Mouse (Mus musculus) embryonic facial prominence, embryonic 12.5 days (tissue): ENCODE measurements around the gene Cyb5r3. TPM values are rescaled to one million over a fixed set of nuclear protein-coding genes. Genes with fewer than 3 reads are reported as not detected.

ENCODE experiments used
- ATAC-seq: fragments of 200-750 bp; cut with Nextera tagmentation; 2 replicates; pipeline ENCODE4 v1.8.0; 2017; ENCODE audit not compliant: insufficient number of reproducible peaks, insufficient read depth, low FRiP score, low TSS enrichment
- H3K27ac ChIP-seq: fragments of 300-500 bp; sonication (generic); 2 replicates; pipeline ENCODE4 v1.5.1; 2016; ENCODE audit warnings: mild to moderate bottlenecking
- H3K27me3 ChIP-seq: fragments of 300-500 bp; sonication (generic); 2 replicates; pipeline ENCODE4 v1.6.1; 2016; ENCODE audit warnings: mild to moderate bottlenecking, moderate library complexity
- H3K36me3 ChIP-seq: fragments of 300-500 bp; sonication (generic); 2 replicates; pipeline ENCODE4 v1.6.1; 2016; ENCODE audit warnings: mild to moderate bottlenecking
- H3K4me1 ChIP-seq: fragments of 300-500 bp; sonication (generic); 2 replicates; pipeline ENCODE4 v1.6.1; 2016
- H3K4me2 ChIP-seq: fragments of 300-500 bp; sonication (generic); replicated peaks from 2 replicates; pipeline ENCODE4 v1.6.1; 2016; ENCODE audit warnings: mild to moderate bottlenecking, moderate library complexity
- H3K4me3 ChIP-seq: fragments of 300-500 bp; sonication (generic); 2 replicates; pipeline ENCODE4 v1.5.1; 2016; ENCODE audit warnings: mild to moderate bottlenecking
- H3K9ac ChIP-seq: fragments of 300-500 bp; sonication (generic); 2 replicates; pipeline ENCODE4 v1.6.1; 2016; ENCODE audit warnings: mild to moderate bottlenecking, moderate library complexity
- H3K9me3 ChIP-seq: fragments of 300-500 bp; sonication (generic); 2 replicates; pipeline ENCODE4 v1.6.1; 2016; ENCODE audit warnings: mild to moderate bottlenecking, moderate library complexity
- WGBS: fragments of 180-500 bp; shearing (Covaris S2); methylation state at CpG from one replicate; pipeline ENCODE4 v1.1.7; 2016; 5-methylcytosine and 5-hydroxymethylcytosine counted together
- polyA plus RNA-seq: library from polyadenylated mRNA; unstranded; fragments of >200 nt; fragmentation: Nextera tagmentation; extraction: Ambion mirVana; gene quantifications from 2 replicates; pipeline ENCODE4 v1.2.1, GENCODE M21; 2016

Cyb5r3 gene
- polyA plus RNA-seq, 1 experiment from 2014 or later = 111 TPM

- no peak overlapping the region for H3K27ac ChIP-seq
- no peaks in the 10 kb centered on the region for H3K9me3 ChIP-seq
- peaks cover 64% of the 10 kb centered on the region for H3K36me3 ChIP-seq
Observed at GRCm38 (mm10) chr15:83158587-83159160, 13.7 kb downstream of the Cyb5r3 start.

GRCm38 (mm10) chr15:83157667-83158064 lies 14.7 kb downstream of the Cyb5r3 start:
- 93% methylated on average over 6 of the region's 6 CpGs for WGBS
- Histone ChIP-seq H3K27ac (no peak overlapping the region), H3K4me2 (no peak overlapping the region), H3K27me3 (no peaks in the 10 kb centered on the region), H3K4me3 (no peak overlapping the region), H3K36me3 (peaks cover 60% of the 10 kb centered on the region), H3K4me1 (peaks cover 7% of the 10 kb centered on the region; the same call in 1 of the 2 replicates), H3K9me3 (no peaks in the 10 kb centered on the region), H3K9ac (no peak overlapping the region)
- ATAC-seq = no peak

More at GRCm38 (mm10) chr15:83158587-83159160, 13.7 kb downstream of the Cyb5r3 start:
- no peak for ATAC-seq
- Histone ChIP-seq H3K4me2 (no peak overlapping the region), H3K4me3 (no peak overlapping the region), H3K27me3 (no peaks in the 10 kb centered on the region), H3K9ac (no peak overlapping the region), H3K4me1 (peaks cover 7% of the 10 kb centered on the region; the same call in 1 of the 2 replicates)
- 87% methylated on average over 7 of the region's 7 CpGs for WGBS

- H3K36me3 ChIP-seq = peaks cover 58% of the 10 kb centered on the region
- 71% methylated on average over 11 of the region's 11 CpGs for WGBS
- no peaks in the 10 kb centered on the region for H3K27me3 ChIP-seq
- no peak overlapping the region for H3K27ac ChIP-seq
- no peak overlapping the region for H3K4me2 ChIP-seq
- H3K9ac ChIP-seq = no peak overlapping the region
- H3K4me1 ChIP-seq = peaks cover 7% of the 10 kb centered on the region; the same call in 1 of the 2 replicates
- H3K9me3 ChIP-seq = no peaks in the 10 kb centered on the region
- H3K4me3 ChIP-seq = no peak overlapping the region
- ATAC-seq = no peak
Observed at GRCm38 (mm10) chr15:83156929-83157666, 15.3 kb downstream of the Cyb5r3 start.

DNA sequence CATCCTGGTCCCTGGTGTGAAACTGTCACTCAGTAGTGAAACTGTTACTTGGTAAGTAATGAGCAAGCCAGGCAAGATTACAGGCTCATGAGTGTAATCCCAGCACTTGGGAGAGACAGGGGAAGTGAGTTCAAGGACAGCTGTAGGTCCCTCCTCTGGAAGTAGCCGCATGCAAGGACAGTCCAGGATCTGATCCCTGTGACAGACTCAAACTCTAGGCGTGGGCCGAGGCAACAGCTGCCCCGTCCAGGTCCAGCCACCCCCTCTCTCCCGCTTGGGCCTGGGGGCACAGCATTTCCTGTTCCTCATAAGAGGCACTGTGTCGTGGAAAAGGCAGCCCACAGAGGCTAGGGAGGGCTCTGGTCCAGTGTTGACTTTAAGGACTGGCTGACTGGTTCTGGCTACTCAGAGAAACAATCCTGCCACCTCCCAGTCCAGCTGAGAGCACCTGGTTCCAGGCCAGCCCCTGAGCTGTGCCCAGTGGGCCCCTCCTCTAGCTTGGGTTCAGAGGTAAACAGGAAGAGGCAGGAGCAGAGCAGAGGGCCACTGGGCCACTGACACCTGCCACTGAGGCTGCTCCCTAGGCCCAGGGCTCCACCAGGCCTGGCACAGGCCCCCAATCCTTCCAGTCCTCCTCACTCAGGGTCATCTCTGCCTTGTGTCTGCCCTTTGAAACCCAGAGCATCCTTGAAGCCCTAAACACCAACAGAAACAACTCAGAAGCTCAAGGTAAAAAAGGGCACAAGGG lies 16.5 kb downstream of the Cyb5r3 start:
- Histone ChIP-seq H3K4me2 (no peak overlapping the region), H3K4me3 (no peak overlapping the region), H3K9ac (no peak overlapping the region), H3K36me3 (peaks cover 45% of the 10 kb centered on the region), H3K4me1 (no peaks in the 10 kb centered on the region), H3K27me3 (no peaks in the 10 kb centered on the region), H3K27ac (no peak overlapping the region), H3K9me3 (no peaks in the 10 kb centered on the region)
- no peak; the same call in 1 of the 2 replicates for ATAC-seq
- 37% methylated on average over 6 of the region's 6 CpGs for WGBS

DNA sequence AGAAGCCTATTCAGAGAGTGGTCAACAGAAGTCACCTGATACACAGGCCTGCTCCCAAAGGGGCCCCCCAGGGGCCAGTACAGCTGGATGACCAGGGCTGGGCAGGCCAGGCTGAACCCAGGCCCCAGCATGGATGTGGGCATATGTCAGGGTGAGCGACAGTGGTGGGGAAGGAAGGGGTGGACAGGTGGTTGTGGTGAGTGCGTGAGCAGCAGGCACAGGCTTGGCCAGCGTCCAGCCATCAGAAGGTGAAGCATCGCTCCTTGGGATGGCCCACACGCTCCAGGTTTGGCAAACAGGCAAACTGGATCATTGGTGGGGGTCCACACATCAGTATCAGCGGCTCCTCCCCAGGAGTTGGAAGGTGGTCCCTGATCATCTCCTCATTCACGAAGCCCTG lies 18.1 kb downstream of the Cyb5r3 start:
- Histone ChIP-seq H3K9me3 (no peaks in the 10 kb centered on the region), H3K36me3 (peaks cover 30% of the 10 kb centered on the region), H3K27me3 (no peaks in the 10 kb centered on the region), H3K27ac (no peak overlapping the region), H3K4me2 (no peak overlapping the region), H3K4me3 (no peak overlapping the region), H3K9ac (no peak overlapping the region), H3K4me1 (no peaks in the 10 kb centered on the region)
- 93% methylated on average over 7 of the region's 7 CpGs for WGBS
- ATAC-seq = no peak

- WGBS = 86% methylated on average over 4 of the region's 4 CpGs
- Histone ChIP-seq H3K27ac (no peak overlapping the region), H3K27me3 (no peaks in the 10 kb centered on the region), H3K4me2 (no peak overlapping the region), H3K36me3 (peaks cover 20% of the 10 kb centered on the region), H3K9me3 (no peaks in the 10 kb centered on the region), H3K9ac (0 out of 2 replicates have a peak overlapping the region, but pooled peaks have one; percentile 4), H3K4me1 (peaks cover 12% of the 10 kb centered on the region; the same call in 1 of the 2 replicates), H3K4me3 (no peak overlapping the region)
- no peak for ATAC-seq
Observed at GRCm38 (mm10) chr15:83150694-83151093, 21.7 kb downstream of the Cyb5r3 start.

GRCm38 (mm10) chr15:83150073-83150442 lies 22.3 kb downstream of the Cyb5r3 start:
- Histone ChIP-seq H3K9ac (0 out of 2 replicates have a peak overlapping the region, but pooled peaks have one; percentile 12), H3K4me1 (peaks cover 12% of the 10 kb centered on the region; the same call in 1 of the 2 replicates), H3K4me3 (peak overlapping the region; percentile 71), H3K9me3 (no peaks in the 10 kb centered on the region), H3K4me2 (peak overlapping the region; percentile 43), H3K27ac (peak overlapping the region; percentile 97), H3K36me3 (peaks cover 26% of the 10 kb centered on the region), H3K27me3 (no peaks in the 10 kb centered on the region)
- ATAC-seq = no peak
- 15% methylated on average over 3 of the region's 3 CpGs for WGBS

- ATAC-seq = peak; percentile 89
- peak within 1 kb of the TSS; percentile 71 for H3K4me3 ChIP-seq
- H3K36me3 ChIP-seq = peaks cover 26% of the 10 kb centered on the region
- no peaks in the 10 kb centered on the region for H3K27me3 ChIP-seq
- H3K9me3 ChIP-seq = no peaks in the 10 kb centered on the region
- H3K27ac ChIP-seq = peak within 1 kb of the TSS; percentile 97
- H3K4me2 ChIP-seq = peak within 1 kb of the TSS; percentile 85
- peak within 1 kb of the TSS; percentile 84 for H3K9ac ChIP-seq
- peaks cover 13% of the 10 kb centered on the region for H3K4me1 ChIP-seq
- under 1% methylated on average over 56 of the region's 56 CpGs for WGBS
Observed at GRCm38 (mm10) chr15:83149196-83150072, 23.0 kb downstream of the Cyb5r3 start, which contains the start of gene Poldip3. Poldip3 (minus strand) TSS chr15:83149384.

GRCm38 (mm10) chr15:83148801-83149195 lies 23.6 kb downstream of the Cyb5r3 start:
- 1% methylated on average over 41 of the region's 41 CpGs for whole genome bisulfite sequencing
- peaks cover 26% of the 10 kb centered on the region for H3K36me3 ChIP-seq

DNA sequence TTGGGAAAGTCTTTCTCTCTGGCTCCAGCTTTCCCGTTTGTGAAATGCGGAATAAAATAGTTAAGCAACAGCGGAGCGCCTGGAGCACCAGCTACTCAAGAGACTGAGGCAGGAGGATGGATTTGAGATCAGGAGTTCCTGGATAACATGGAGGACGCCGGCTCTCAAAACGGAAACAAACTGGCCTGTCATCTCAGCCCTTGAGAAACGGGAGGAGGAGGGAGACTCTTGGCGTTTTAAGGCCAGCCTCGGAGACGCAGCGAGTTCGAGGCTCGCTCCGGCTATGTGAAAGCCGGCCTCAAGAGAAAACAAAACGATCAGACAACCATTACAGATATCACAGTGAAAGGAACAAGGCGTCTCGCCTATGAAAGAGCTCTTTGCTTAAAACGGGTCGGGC lies 24.0 kb downstream of the Cyb5r3 start:
- Histone ChIP-seq H3K9ac (peak overlapping the region; percentile 84), H3K4me3 (peak overlapping the region; percentile 71), H3K9me3 (no peaks in the 10 kb centered on the region), H3K36me3 (peaks cover 26% of the 10 kb centered on the region), H3K27me3 (no peaks in the 10 kb centered on the region), H3K27ac (peak overlapping the region; percentile 97), H3K4me1 (peaks cover 21% of the 10 kb centered on the region), H3K4me2 (peak overlapping the region; percentile 85)
- no peak for ATAC-seq
- WGBS = 3% methylated on average over 21 of the region's 21 CpGs

More at GRCm38 (mm10) chr15:83148801-83149195, 23.6 kb downstream of the Cyb5r3 start:
- ATAC-seq = peak; percentile 80
- Histone ChIP-seq H3K4me3 (peak overlapping the region; percentile 71), H3K27ac (peak overlapping the region; percentile 97), H3K4me1 (peaks cover 18% of the 10 kb centered on the region), H3K9ac (peak overlapping the region; percentile 84), H3K27me3 (no peaks in the 10 kb centered on the region), H3K9me3 (no peaks in the 10 kb centered on the region), H3K4me2 (peak overlapping the region; percentile 85)

DNA sequence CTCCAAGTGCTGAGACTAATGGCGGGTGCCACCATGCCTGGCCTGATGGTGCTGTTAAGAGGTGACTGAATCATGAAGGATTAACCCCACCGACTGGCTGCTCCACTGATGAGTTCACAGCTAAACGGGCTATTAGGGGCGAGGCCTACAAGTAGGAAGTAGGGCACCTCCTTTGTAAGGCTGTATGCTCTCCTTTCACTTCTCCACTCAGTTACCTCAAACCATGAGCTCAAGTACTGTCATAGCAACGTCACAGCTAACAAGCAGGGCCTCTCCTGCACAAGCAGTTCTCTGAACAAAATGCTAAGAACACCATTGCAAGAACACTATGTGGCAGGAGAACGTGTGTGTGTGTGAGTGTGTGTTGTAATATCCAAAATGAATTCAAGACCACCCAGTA lies 26.9 kb downstream of the Cyb5r3 start:
- no peak overlapping the region for H3K4me3 ChIP-seq
- H3K4me2 ChIP-seq = no peak overlapping the region
- H3K27ac ChIP-seq = no peak overlapping the region
- H3K27me3 ChIP-seq = no peaks in the 10 kb centered on the region
- WGBS = 90% methylated on average over 6 of the region's 6 CpGs
- no peak for ATAC-seq
- peaks cover 32% of the 10 kb centered on the region for H3K36me3 ChIP-seq
- H3K4me1 ChIP-seq = peaks cover 36% of the 10 kb centered on the region
- H3K9me3 ChIP-seq = no peaks in the 10 kb centered on the region
- no peak overlapping the region for H3K9ac ChIP-seq
